Mouse (Mus musculus): Measurements from ENCODE around the gene Clasp1.

Clasp1 gene

GRCm38 (mm10) chr1:118447131-118447530 is 58.3 kb downstream of the Clasp1 start:
- in situ Hi-C loops (cut with MboI; ENCODE audit: low sequenced_read_pairs) = no loop called here

GRCm38 (mm10) chr1:118448214-118448613 is 59.4 kb downstream of the Clasp1 start:
- in situ Hi-C loops (cut with MboI; ENCODE audit: low sequenced_read_pairs) = no loop called here

GRCm38 (mm10) chr1:118450891-118451450 is 62.1 kb downstream of the Clasp1 start:
- in situ Hi-C loops (cut with MboI; ENCODE audit: low sequenced_read_pairs) = no loop called here

- in situ Hi-C loops (cut with MboI; ENCODE audit: low sequenced_read_pairs) = no loop called here
These were observed 64.7 kb downstream of the Clasp1 start for GRCm38 (mm10) chr1:118453577-118453976.

GRCm38 (mm10) chr1:118454817-118455216 is 66.0 kb downstream of the Clasp1 start:
- in situ Hi-C loops (cut with MboI; ENCODE audit: low sequenced_read_pairs) = no loop called here

- in situ Hi-C loops (cut with MboI; ENCODE audit: low sequenced_read_pairs) = no loop called here
These were observed 68.5 kb downstream of the Clasp1 start for GRCm38 (mm10) chr1:118457256-118457882.

- in situ Hi-C loops (cut with MboI; ENCODE audit: low sequenced_read_pairs) = no loop called here
These were observed 69.0 kb downstream of the Clasp1 start for GRCm38 (mm10) chr1:118457883-118458259.

- in situ Hi-C loops (cut with MboI; ENCODE audit: low sequenced_read_pairs) = no loop called here
These were observed 69.4 kb downstream of the Clasp1 start for GRCm38 (mm10) chr1:118458279-118458678.

- in situ Hi-C loops (cut with MboI; ENCODE audit: low sequenced_read_pairs) = no loop called here
These were observed 70.4 kb downstream of the Clasp1 start for GRCm38 (mm10) chr1:118458963-118459920.

GRCm38 (mm10) chr1:118460716-118461115 is 71.9 kb downstream of the Clasp1 start:
- in situ Hi-C loops (cut with MboI; ENCODE audit: low sequenced_read_pairs) = loop anchor here (10.0 kb wide), 1 partner anchor 126 kb away; no protein-coding TSS in a partner anchor

GRCm38 (mm10) chr1:118466041-118466440 is 77.2 kb downstream of the Clasp1 start:
- in situ Hi-C loops (cut with MboI; ENCODE audit: low sequenced_read_pairs) = loop anchor here (10.0 kb wide), 1 partner anchor 131 kb away; no protein-coding TSS in a partner anchor

GRCm38 (mm10) chr1:118472386-118472785 is 83.5 kb downstream of the Clasp1 start:
- in situ Hi-C loops (cut with MboI; ENCODE audit: low sequenced_read_pairs) = no loop called here

GRCm38 (mm10) chr1:118476919-118477318 is 88.1 kb downstream of the Clasp1 start:
- in situ Hi-C loops (cut with MboI; ENCODE audit: low sequenced_read_pairs) = no loop called here

- in situ Hi-C loops (cut with MboI; ENCODE audit: low sequenced_read_pairs) = no loop called here
These were observed 90.4 kb downstream of the Clasp1 start for GRCm38 (mm10) chr1:118479246-118479645.

GRCm38 (mm10) chr1:118480484-118481364 is 91.9 kb downstream of the Clasp1 start:
- in situ Hi-C loops (cut with MboI; ENCODE audit: low sequenced_read_pairs) = no loop called here

GRCm38 (mm10) chr1:118481365-118481702 is 92.5 kb downstream of the Clasp1 start:
- in situ Hi-C loops (cut with MboI; ENCODE audit: low sequenced_read_pairs) = no loop called here

GRCm38 (mm10) chr1:118481703-118482102 is 92.8 kb downstream of the Clasp1 start:
- in situ Hi-C loops (cut with MboI; ENCODE audit: low sequenced_read_pairs) = no loop called here

GRCm38 (mm10) chr1:118482285-118483019 is 93.6 kb downstream of the Clasp1 start:
- in situ Hi-C loops (cut with MboI; ENCODE audit: low sequenced_read_pairs) = no loop called here

GRCm38 (mm10) chr1:118483504-118484096 is 94.7 kb downstream of the Clasp1 start:
- in situ Hi-C loops (cut with MboI; ENCODE audit: low sequenced_read_pairs) = no loop called here

- in situ Hi-C loops (cut with MboI; ENCODE audit: low sequenced_read_pairs) = no loop called here
These were observed 96.7 kb downstream of the Clasp1 start for GRCm38 (mm10) chr1:118485572-118485971.

Measured in CH12F3 (cell line).